Mouse (Mus musculus): Measurements from ENCODE around the gene Rab11fip4.
"Not testable (repeated sequence)": the region's sequence is repeated elsewhere in the genome, so short reads cannot be mapped to it uniquely, and the experiment has no call there.

GRCm38 (mm10) chr11:79698542-79698941, 107.5 kb downstream of the Rab11fip4 start:
- TF ChIP-seq CTCF (conservative IDR thresholded peaks at IDR 0.05; ENCODE audit: insufficient read depth, insufficient read length, low read depth, low read length); POLR2A (IDR thresholded peaks at IDR 0.05; ENCODE audit: low read depth, low read length): not testable (repeated sequence)
